9 mouse cellular contexts compared by ENCODE assay signal in genomic region chr1:141897924-141898455, GRCm38 (mm10).
"Had no signal": no experiment of that assay in that cellular context is flagged by ENCODE, and none has a peak within 500 bp of the region (broad histone marks: within the 10 kb centered on the region; RNA-seq: fewer than 3 reads in every experiment).

No protein-coding gene starts in this region.

- DNase-seq: kidney, adult 18-20 months; kidney, postnatal 36 days; layer of hippocampus, postnatal 36 days; liver, embryonic 13.5 days; lung, adult 2 months; lung, postnatal 14 days; lung, postnatal 4 days; thymus, postnatal 36 days had no signal

- ATAC-seq: midbrain, embryonic 16.5 days had no signal
